Mouse (Mus musculus) neural tube, embryonic 14.5 days (tissue): ENCODE results near the gene Phykpl. TPM values are rescaled to one million over a fixed set of nuclear protein-coding genes. Genes with fewer than 3 reads are reported as not detected.

Source experiments
- ATAC-seq: fragments of 200-750 bp; cut with Nextera tagmentation; 2 replicates; pipeline ENCODE4 v1.8.0; 2017; ENCODE audit warnings: low read depth, mild to moderate bottlenecking, moderate TSS enrichment, moderate library complexity
- H3K27ac ChIP-seq: fragments of 300-500 bp; sonication (generic); 2 replicates; pipeline ENCODE4 v1.5.1; 2014; ENCODE audit warnings: low read depth, mild to moderate bottlenecking, control low read depth, low read length, moderate library complexity, mixed read lengths
- H3K27me3 ChIP-seq: fragments of 300-500 bp; sonication (generic); 2 replicates; pipeline ENCODE4 v1.6.1; 2014; ENCODE audit warnings: low read length; ENCODE audit not compliant: control insufficient read depth, insufficient read depth
- H3K36me3 ChIP-seq: fragments of 300-500 bp; sonication (generic); 2 replicates; pipeline ENCODE4 v1.6.1; 2014; ENCODE audit warnings: low read length, mixed read lengths; ENCODE audit not compliant: control insufficient read depth, insufficient read depth
- H3K4me1 ChIP-seq: fragments of 300-500 bp; sonication (generic); 2 replicates; pipeline ENCODE4 v1.6.1; 2014; ENCODE audit warnings: low read length; ENCODE audit not compliant: control insufficient read depth, insufficient read depth
- H3K4me2 ChIP-seq: fragments of 300-500 bp; sonication (generic); 2 replicates; pipeline ENCODE4 v1.6.1; 2014; ENCODE audit warnings: mild to moderate bottlenecking, low read depth, low read length, control low read depth
- H3K4me3 ChIP-seq: fragments of 300-500 bp; sonication (generic); 2 replicates; pipeline ENCODE4 v1.5.1; 2014; ENCODE audit warnings: low read depth, low read length, control low read depth, mixed read lengths
- H3K9ac ChIP-seq: fragments of 300-500 bp; sonication (generic); replicated peaks from 2 replicates; pipeline ENCODE4 v1.6.1; 2014; ENCODE audit warnings: low read depth, mild to moderate bottlenecking, control low read depth, low read length, mixed read lengths
- H3K9me3 ChIP-seq: fragments of 300-500 bp; sonication (generic); 2 replicates; pipeline ENCODE4 v1.6.1; 2016; ENCODE audit warnings: low read length; ENCODE audit not compliant: control insufficient read depth
- WGBS: fragments of 180-500 bp; shearing (Covaris S2); extraction: QIAGEN DNeasy Blood & Tissue Kit; methylation state at CpG from one replicate; pipeline ENCODE4 v1.1.7; 2014; 5-methylcytosine and 5-hydroxymethylcytosine counted together
- polyA plus RNA-seq: library from polyadenylated mRNA; unstranded; fragments of >200 nt; fragmentation: Nextera tagmentation; extraction: Ambion mirVana; gene quantifications from 2 replicates; pipeline ENCODE4 v1.2.1, GENCODE M21; 2014

Phykpl gene
- polyA plus RNA-seq, 1 experiment from 2014 or later: 9.9 TPM

GRCm38 (mm10) chr11:51591915-51592314 lies 7.4 kb downstream of the Phykpl start:
- Histone ChIP-seq H3K36me3 (peaks cover 60% of the 10 kb centered on the region), H3K4me3 (no peak overlapping the region), H3K4me2 (no peak overlapping the region), H3K27ac (no peak overlapping the region), H3K4me1 (no peaks in the 10 kb centered on the region), H3K9me3 (no peaks in the 10 kb centered on the region), H3K27me3 (no peaks in the 10 kb centered on the region), H3K9ac (no peak overlapping the region)
- WGBS: 91% methylated on average over 7 of the region's 7 CpGs
- ATAC-seq: no peak

DNA sequence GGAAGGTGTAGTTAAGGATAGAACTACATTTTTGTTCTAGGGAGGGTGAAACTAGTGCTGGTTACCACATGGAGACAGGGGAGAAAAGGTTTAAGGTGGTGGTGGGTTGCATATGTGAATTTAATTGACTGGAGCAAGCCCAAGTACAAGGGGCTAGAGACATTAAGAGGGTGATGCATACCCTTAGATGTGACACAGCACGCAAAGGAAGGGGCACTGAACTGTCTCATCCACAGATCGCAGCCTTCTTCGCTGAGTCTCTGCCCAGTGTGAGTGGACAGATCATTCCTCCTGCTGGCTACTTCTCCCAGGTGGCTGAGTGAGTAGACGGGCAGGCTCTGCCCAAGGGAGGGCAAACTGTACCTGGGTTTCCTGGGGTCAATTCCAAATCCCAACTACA lies 8.8 kb downstream of the Phykpl start:
- Histone ChIP-seq H3K4me3 (no peak overlapping the region), H3K27ac (no peak overlapping the region), H3K4me1 (no peaks in the 10 kb centered on the region), H3K9ac (no peak overlapping the region), H3K9me3 (no peaks in the 10 kb centered on the region), H3K4me2 (no peak overlapping the region), H3K36me3 (peaks cover 66% of the 10 kb centered on the region), H3K27me3 (no peaks in the 10 kb centered on the region)
- ATAC-seq: no peak
- WGBS: 96% methylated on average over 4 of the region's 4 CpGs

- Histone ChIP-seq H3K27me3 (no peaks in the 10 kb centered on the region), H3K9me3 (no peaks in the 10 kb centered on the region), H3K4me3 (no peak overlapping the region), H3K36me3 (peaks cover 67% of the 10 kb centered on the region), H3K9ac (no peak overlapping the region), H3K4me1 (no peaks in the 10 kb centered on the region), H3K4me2 (no peak overlapping the region), H3K27ac (no peak overlapping the region)
- ATAC-seq: no peak
- WGBS: 95% methylated on average over 6 of the region's 6 CpGs
Observed at GRCm38 (mm10) chr11:51593849-51594248, 9.3 kb downstream of the Phykpl start.

DNA sequence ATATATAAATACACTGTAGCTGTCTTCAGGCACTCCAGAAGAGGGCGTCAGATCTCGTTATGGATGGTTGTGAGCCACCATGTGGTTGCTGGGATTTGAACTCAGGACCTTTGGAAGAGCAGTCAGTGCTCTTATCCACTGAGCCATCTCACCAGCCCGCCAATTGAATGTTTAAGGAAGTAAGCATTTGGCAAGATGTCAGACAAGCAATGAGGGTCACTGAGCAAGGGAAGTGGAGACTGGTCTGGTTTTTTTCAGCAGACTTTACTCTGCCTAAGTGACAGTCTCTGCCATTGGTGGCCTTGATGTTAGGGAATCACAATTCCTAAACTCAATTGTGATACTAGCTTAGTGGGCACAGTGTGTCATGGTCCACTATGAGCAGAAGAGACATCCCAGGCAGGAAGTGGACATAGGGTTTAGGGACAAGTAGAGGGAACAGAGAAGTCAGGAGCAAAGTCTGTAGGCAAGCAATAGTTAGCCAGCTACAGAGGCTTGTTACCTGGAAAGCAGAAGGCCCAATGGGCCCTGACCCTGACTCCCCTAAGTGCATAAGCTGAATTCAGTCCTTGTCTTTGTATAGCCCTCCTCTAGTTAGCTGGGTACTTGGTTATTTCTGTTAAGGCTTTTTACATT lies 10.3 kb downstream of the Phykpl start:
- no peak overlapping the region for H3K4me3 ChIP-seq
- peaks cover 75% of the 10 kb centered on the region for H3K36me3 ChIP-seq
- H3K9ac ChIP-seq: no peak overlapping the region
- H3K4me2 ChIP-seq: no peak overlapping the region
- no peaks in the 10 kb centered on the region for H3K27me3 ChIP-seq
- WGBS: 90% methylated on average over 3 of the region's 3 CpGs
- no peak for ATAC-seq
- H3K27ac ChIP-seq: no peak overlapping the region
- H3K9me3 ChIP-seq: no peaks in the 10 kb centered on the region
- no peaks in the 10 kb centered on the region for H3K4me1 ChIP-seq

DNA sequence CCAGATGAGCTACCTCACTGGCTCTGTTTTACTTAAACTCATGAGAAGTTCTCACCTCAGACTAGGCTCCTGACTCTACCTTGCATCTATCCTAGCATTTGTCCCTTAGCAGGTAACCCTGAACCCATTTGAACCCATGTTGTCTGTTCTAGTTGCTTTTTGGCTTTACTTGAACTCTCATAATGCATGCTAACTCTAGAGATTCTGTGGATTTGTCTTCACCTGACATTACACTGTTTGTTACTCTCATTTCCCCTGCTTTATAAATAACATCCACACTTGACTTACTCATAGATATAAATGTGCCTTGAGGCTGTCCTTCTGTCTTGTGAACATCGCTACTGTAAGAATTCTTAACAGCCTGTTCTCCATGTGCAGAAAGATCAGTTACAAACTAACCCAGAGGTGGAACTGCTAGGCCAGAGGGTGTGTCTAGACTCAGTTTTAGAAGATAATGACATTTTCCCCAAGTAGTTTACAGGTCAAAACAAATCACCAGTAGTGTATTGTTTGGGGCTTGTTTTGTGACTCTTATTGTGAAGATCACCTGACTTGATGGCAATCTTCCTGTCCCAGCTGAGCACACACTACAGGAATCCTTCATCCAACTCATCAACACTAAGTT lies 11.0 kb downstream of the Phykpl start:
- Histone ChIP-seq H3K4me2 (no peak overlapping the region), H3K9me3 (no peaks in the 10 kb centered on the region), H3K4me1 (no peaks in the 10 kb centered on the region), H3K27me3 (no peaks in the 10 kb centered on the region), H3K36me3 (peaks cover 81% of the 10 kb centered on the region), H3K9ac (no peak overlapping the region), H3K4me3 (no peak overlapping the region), H3K27ac (no peak overlapping the region)
- 91% methylated on average over 1 of the region's 1 CpGs for WGBS
- no peak for ATAC-seq

- no peak for ATAC-seq
- H3K27me3 ChIP-seq: no peaks in the 10 kb centered on the region
- H3K4me2 ChIP-seq: no peak overlapping the region
- no peak overlapping the region for H3K4me3 ChIP-seq
- 71% methylated on average over 2 of the region's 2 CpGs for WGBS
- H3K27ac ChIP-seq: no peak overlapping the region
- H3K4me1 ChIP-seq: no peaks in the 10 kb centered on the region
- peaks cover 90% of the 10 kb centered on the region for H3K36me3 ChIP-seq
- no peaks in the 10 kb centered on the region for H3K9me3 ChIP-seq
- H3K9ac ChIP-seq: no peak overlapping the region
Observed at GRCm38 (mm10) chr11:51597553-51597952, 13.0 kb downstream of the Phykpl start.

- H3K4me2 ChIP-seq: no peak overlapping the region
- H3K9me3 ChIP-seq: no peaks in the 10 kb centered on the region
- H3K9ac ChIP-seq: no peak overlapping the region
- peaks cover 11% of the 10 kb centered on the region for H3K4me1 ChIP-seq
- peaks cover 80% of the 10 kb centered on the region for H3K36me3 ChIP-seq
- WGBS: 88% methylated on average over 3 of the region's 3 CpGs
- no peak overlapping the region for H3K27ac ChIP-seq
- no peak for ATAC-seq
- H3K27me3 ChIP-seq: no peaks in the 10 kb centered on the region
- H3K4me3 ChIP-seq: no peak overlapping the region
Observed at GRCm38 (mm10) chr11:51602253-51602652, 17.7 kb downstream of the Phykpl start.

GRCm38 (mm10) chr11:51605602-51606446 lies 21.3 kb downstream of the Phykpl start:
- peak overlapping the region; percentile 99 for H3K9ac ChIP-seq

More at GRCm38 (mm10) chr11:51605602-51606446, 21.3 kb downstream of the Phykpl start:
- WGBS: under 1% methylated on average over 79 of the region's 81 CpGs
- H3K4me1 ChIP-seq: peaks cover 13% of the 10 kb centered on the region
- no peaks in the 10 kb centered on the region for H3K27me3 ChIP-seq
- peak overlapping the region; percentile 93 for H3K27ac ChIP-seq
- H3K4me3 ChIP-seq: peak overlapping the region; percentile 98
- peak overlapping the region; percentile 61 for H3K4me2 ChIP-seq
- H3K9me3 ChIP-seq: no peaks in the 10 kb centered on the region
- H3K36me3 ChIP-seq: peaks cover 45% of the 10 kb centered on the region
- ATAC-seq: peak; percentile 54
